Mouse (Mus musculus) liver, postnatal 0 days (tissue): ENCODE data around the gene Tmsb4x.

Experiments
- CTCF ChIP-seq: sonication (generic); IDR thresholded peaks from 2 replicates; pipeline ENCODE4 v1.5.1; 2016; ENCODE audit warnings: antibody characterized with exemption, low read depth
- EP300 ChIP-seq: IDR thresholded peaks from 2 replicates; pipeline ENCODE4 v1.6.1; 2016; ENCODE audit warnings: antibody characterized with exemption, low read depth, mild to moderate bottlenecking

DNA sequence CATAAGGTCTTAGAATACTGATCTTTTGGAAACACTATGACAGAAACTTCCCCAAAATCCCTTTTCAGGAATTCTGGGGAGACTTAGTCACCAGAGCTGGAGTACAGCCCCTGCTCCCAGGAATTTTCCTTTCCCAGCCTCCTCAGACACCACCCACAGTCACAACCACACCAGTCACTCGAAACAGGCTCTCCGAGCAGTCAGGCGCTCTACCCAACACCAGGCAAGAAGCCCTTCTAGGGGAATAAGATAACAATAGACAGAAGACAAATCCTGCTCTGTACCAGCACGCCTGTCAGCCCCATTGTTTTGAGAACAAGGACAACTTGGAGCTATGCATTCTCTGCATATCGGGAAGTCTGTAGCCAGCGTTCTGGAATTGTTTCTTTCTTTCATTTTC lies 25.6 kb downstream of the Tmsb4x start:
- TF ChIP-seq EP300 = no peak
- no peak for TF ChIP-seq CTCF
